Mouse (Mus musculus) left cerebral cortex, postnatal 25 days (tissue): ENCODE data around the gene Ccdc87. TPM values are rescaled to one million over a fixed set of nuclear protein-coding genes. Genes with fewer than 3 reads are reported as not detected.
"Not testable (repeated sequence)": the region's sequence is repeated elsewhere in the genome, so short reads cannot be mapped to it uniquely, and the experiment has no call there.

ENCODE experiments used
- DNase-seq, 2 experiments: peaks; one replicate each; pipeline ENCODE4 v3.0.0; 2022; ENCODE audit warnings: low spot score in 2 of 2, mixed read lengths in 1 of 2
- intact Hi-C: fragments of 180-260 bp; cut with DNase I; formaldehyde crosslinking; loops from one replicate; pipeline ENCODE4 v1.15.1; 2025
- total RNA-seq, 2 experiments: library from RNA; stranded (reverse); gene quantifications; 2 replicates each; pipeline ENCODE4 v1.2.3; 2021

The Ccdc87 gene
- total RNA-seq = 1 to 10 TPM; 1.8 to 2.4 TPM

GRCm38 (mm10) chr19:4839149-4839548 is at the start of gene Ccdc87, which contains the start of gene Ccs:
TSS of gene Ccdc87 (plus strand) at chr19:4839366.
TSS of gene Ccs (minus strand) at chr19:4839332.
- intact Hi-C loops = no loop called here
- DNase-seq = peak; percentile 97 to 98

GRCm38 (mm10) chr19:4793281-4793830 is 45.8 kb upstream of the Ccdc87 start:
- no peak for DNase-seq
- intact Hi-C loops = no loop called here

GRCm38 (mm10) chr19:4793831-4794422 is 45.2 kb upstream of the Ccdc87 start, which contains the start of gene Rbm4:
TSS of gene Rbm4 (minus strand) at chr19:4793901.
- intact Hi-C loops = no loop called here
- peak; percentile 98 to 100 for DNase-seq

GRCm38 (mm10) chr19:4795929-4796328 is 43.2 kb upstream of the Ccdc87 start:
- intact Hi-C loops = no loop called here
- no peak for DNase-seq

GRCm38 (mm10) chr19:4797846-4798245 is 41.3 kb upstream of the Ccdc87 start:
- intact Hi-C loops = no loop called here

GRCm38 (mm10) chr19:4799083-4799482 is 40.1 kb upstream of the Ccdc87 start:
- no peak for DNase-seq
- intact Hi-C loops = no loop called here

More at GRCm38 (mm10) chr19:4797846-4798245, 41.3 kb upstream of the Ccdc87 start:
- DNase-seq = peak in 1 of 2 experiments; percentile 75

- intact Hi-C loops = no loop called here
These were observed 36.5 kb upstream of the Ccdc87 start for GRCm38 (mm10) chr19:4802691-4803091.

GRCm38 (mm10) chr19:4803283-4803682 is 35.9 kb upstream of the Ccdc87 start:
- no peak for DNase-seq
- intact Hi-C loops = no loop called here

More at GRCm38 (mm10) chr19:4802691-4803091, 36.5 kb upstream of the Ccdc87 start:
- DNase-seq = no peak

GRCm38 (mm10) chr19:4810309-4810708 is 28.9 kb upstream of the Ccdc87 start:
- intact Hi-C loops = no loop called here

GRCm38 (mm10) chr19:4810746-4811062 is 28.5 kb upstream of the Ccdc87 start:
- DNase-seq = no peak
- intact Hi-C loops = loop anchor here (1.0 kb wide), 1 partner anchor 54 kb away; the partner anchor contains the start of gene Rbm4b

More at GRCm38 (mm10) chr19:4810309-4810708, 28.9 kb upstream of the Ccdc87 start:
- DNase-seq = no peak

GRCm38 (mm10) chr19:4811063-4811908 is 27.9 kb upstream of the Ccdc87 start, which contains the start of the genes Gm21992 and Rbm14:
TSS of gene Gm21992 (minus strand) at chr19:4811612.
TSS of gene Rbm14 (minus strand) at chr19:4811634.
- peak; percentile 99 for DNase-seq
- intact Hi-C loops = loop anchor here (1.0 kb wide), 1 partner anchor 55 kb away; the partner anchor contains the start of gene Rbm4b

GRCm38 (mm10) chr19:4811909-4812242 is 27.3 kb upstream of the Ccdc87 start:
- intact Hi-C loops = loop anchor here (1.0 kb wide), 1 partner anchor 56 kb away; the partner anchor contains the start of gene Rbm4b
- no peak for DNase-seq

GRCm38 (mm10) chr19:4812334-4812949 is 26.7 kb upstream of the Ccdc87 start:
- intact Hi-C loops = not testable (repeated sequence)

GRCm38 (mm10) chr19:4813015-4813414 is 26.2 kb upstream of the Ccdc87 start:
- intact Hi-C loops = no loop called here
- no peak for DNase-seq

More at GRCm38 (mm10) chr19:4812334-4812949, 26.7 kb upstream of the Ccdc87 start:
- not testable (repeated sequence) for DNase-seq

GRCm38 (mm10) chr19:4817182-4817835 is 21.9 kb upstream of the Ccdc87 start:
- no peak for DNase-seq
- intact Hi-C loops = no loop called here

- peak; percentile 55 to 78 for DNase-seq
- intact Hi-C loops = no loop called here
These were observed 18.4 kb upstream of the Ccdc87 start for GRCm38 (mm10) chr19:4820678-4821303.

GRCm38 (mm10) chr19:4828444-4829114 is 10.6 kb upstream of the Ccdc87 start:
- intact Hi-C loops = no loop called here
- no peak for DNase-seq

- DNase-seq = peak; percentile 11 to 22
These were observed 10.0 kb upstream of the Ccdc87 start for GRCm38 (mm10) chr19:4829156-4829555.

More at GRCm38 (mm10) chr19:4829156-4829555, 10.0 kb upstream of the Ccdc87 start:
- intact Hi-C loops = no loop called here
